Mouse (Mus musculus) midbrain, embryonic 14.5 days (tissue): ENCODE measurements around the gene Sh3pxd2a. TPM values are rescaled to one million over a fixed set of nuclear protein-coding genes. Genes with fewer than 3 reads are reported as not detected.

Experiments used
- ATAC-seq: fragments of 200-750 bp; cut with Nextera tagmentation; 2 replicates; pipeline ENCODE4 v1.8.0; 2017; ENCODE audit warnings: moderate number of reproducible peaks, moderate library complexity; ENCODE audit not compliant: low FRiP score, low TSS enrichment
- DNase-seq: peaks from one replicate; pipeline ENCODE4 v3.0.0-alpha.2; 2015
- H3K27ac ChIP-seq: fragments of 300-500 bp; sonication (generic); replicated peaks from 2 replicates; pipeline ENCODE4 v1.5.1; 2014; ENCODE audit warnings: mild to moderate bottlenecking, low read depth, low read length, moderate library complexity
- H3K27me3 ChIP-seq: fragments of 300-500 bp; sonication (generic); 2 replicates; pipeline ENCODE4 v1.6.1; 2014; ENCODE audit warnings: low read length, control low read depth, mixed read lengths; ENCODE audit not compliant: control insufficient read depth, insufficient read depth
- H3K36me3 ChIP-seq: fragments of 300-500 bp; sonication (generic); 2 replicates; pipeline ENCODE4 v1.6.1; 2014; ENCODE audit warnings: low read length, control low read depth; ENCODE audit not compliant: control insufficient read depth, insufficient read depth
- H3K4me1 ChIP-seq: fragments of 300-500 bp; sonication (generic); 2 replicates; pipeline ENCODE4 v1.6.1; 2014; ENCODE audit warnings: mild to moderate bottlenecking, antibody characterized with exemption, low read length, control low read depth; ENCODE audit not compliant: control insufficient read depth, insufficient read depth
- H3K4me2 ChIP-seq: fragments of 300-500 bp; sonication (generic); 2 replicates; pipeline ENCODE4 v1.6.1; 2014; ENCODE audit warnings: mild to moderate bottlenecking, low read length, moderate library complexity
- H3K4me3 ChIP-seq: fragments of 300-500 bp; sonication (generic); replicated peaks from 2 replicates; pipeline ENCODE4 v1.5.1; 2014; ENCODE audit warnings: low read depth, low read length
- H3K9ac ChIP-seq: fragments of 300-500 bp; sonication (generic); replicated peaks from 2 replicates; pipeline ENCODE4 v1.6.1; 2014; ENCODE audit warnings: mild to moderate bottlenecking, low read length, moderate library complexity
- H3K9me3 ChIP-seq: fragments of 300-500 bp; sonication (generic); 2 replicates; pipeline ENCODE4 v1.6.1; 2016; ENCODE audit warnings: low read length, control low read depth, mixed read lengths; ENCODE audit not compliant: control insufficient read depth
- WGBS: fragments of 180-500 bp; shearing (Covaris S2); extraction: QIAGEN DNeasy Blood & Tissue Kit; methylation state at CpG from one replicate; pipeline ENCODE4 v1.1.7; 2014; 5-methylcytosine and 5-hydroxymethylcytosine counted together
- microRNA-seq: library from miRNA; unstranded; fragments of <30 nt; microRNA quantifications from one replicate; pipeline ENCODE4, GENCODE M21; 2016
- polyA plus RNA-seq: library from polyadenylated mRNA; unstranded; fragments of >200 nt; fragmentation: Nextera tagmentation; extraction: Ambion mirVana; gene quantifications from 2 replicates; pipeline ENCODE4 v1.2.1, GENCODE M21; 2014

Gene Sh3pxd2a
- polyA plus RNA-seq, 1 experiment from 2014 or later: 2.4 TPM

DNA sequence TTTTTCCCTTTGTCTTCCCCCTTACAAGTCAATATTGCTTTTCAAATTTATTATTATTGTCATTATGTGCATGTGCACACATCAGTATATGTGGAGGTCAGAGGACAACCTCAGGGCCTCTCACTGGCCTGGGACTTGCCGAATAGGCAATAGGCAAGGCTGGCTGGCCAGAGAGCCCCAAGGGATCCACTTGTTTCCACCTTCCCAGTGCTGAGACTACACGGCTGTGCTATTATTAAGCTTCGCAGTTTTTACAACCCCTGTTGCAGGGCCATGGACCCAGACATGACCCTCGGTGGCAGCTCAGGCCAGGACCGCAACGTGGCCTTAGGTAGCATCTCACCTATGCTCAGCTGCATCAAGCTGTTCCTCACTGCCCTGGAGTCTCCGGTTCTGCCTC lies 251.8 kb downstream of the Sh3pxd2a start:
- H3K27ac ChIP-seq: peak overlapping the region; percentile 10
- H3K36me3 ChIP-seq: no peaks in the 10 kb centered on the region
- DNase-seq (no peak), ATAC-seq (no peak)
- H3K27me3 ChIP-seq: no peaks in the 10 kb centered on the region
- WGBS: 79% methylated on average over 7 of the region's 7 CpGs
- no peak overlapping the region for H3K9ac ChIP-seq
- no peak overlapping the region for H3K4me3 ChIP-seq
- no peak overlapping the region for H3K4me2 ChIP-seq
- H3K4me1 ChIP-seq: peaks cover 9% of the 10 kb centered on the region
- no peaks in the 10 kb centered on the region for H3K9me3 ChIP-seq

GRCm38 (mm10) chr19:47211609-47212312 lies 252.4 kb downstream of the Sh3pxd2a start:
- no peak overlapping the region for H3K4me2 ChIP-seq
- H3K27ac ChIP-seq: peak overlapping the region; percentile 10
- peak; percentile 59 for DNase-seq
- WGBS: 45% methylated on average over 10 of the region's 10 CpGs
- H3K4me3 ChIP-seq: no peak overlapping the region
- no peaks in the 10 kb centered on the region for H3K36me3 ChIP-seq
- peak; percentile 43; the same call in 1 of the 2 replicates for ATAC-seq
- H3K27me3 ChIP-seq: no peaks in the 10 kb centered on the region
- no peaks in the 10 kb centered on the region for H3K9me3 ChIP-seq
- peaks cover 9% of the 10 kb centered on the region for H3K4me1 ChIP-seq
- no peak overlapping the region for H3K9ac ChIP-seq

- WGBS: 82% methylated on average over 4 of the region's 4 CpGs
- H3K27ac ChIP-seq: no peak overlapping the region
- no peak for ATAC-seq
These were observed 253.8 kb downstream of the Sh3pxd2a start for GRCm38 (mm10) chr19:47210432-47210831.

More at GRCm38 (mm10) chr19:47210432-47210831, 253.8 kb downstream of the Sh3pxd2a start:
- Histone ChIP-seq H3K27me3 (no peaks in the 10 kb centered on the region), H3K36me3 (no peaks in the 10 kb centered on the region), H3K4me1 (peaks cover 9% of the 10 kb centered on the region), H3K9ac (no peak overlapping the region), H3K4me2 (no peak overlapping the region), H3K9me3 (no peaks in the 10 kb centered on the region), H3K4me3 (no peak overlapping the region)
- DNase-seq: no peak

Small RNA genes lying within 50 kb of the gene (microRNA-seq; reads per million reads assigned to microRNA genes)
- gene Mir6995: not detected

Other genes with a start within 250 kb of the Sh3pxd2a start
- gene Stn1, start 73.1 kb upstream of the Sh3pxd2a start, polyA plus RNA-seq: 25.0 and 30.4 TPM in 2 replicates
- gene Slk, start 115.3 kb upstream of the Sh3pxd2a start, polyA plus RNA-seq: 8.9 and 9.4 TPM in 2 replicates
- 0.09 and 0.29 TPM in 2 replicates for gene Col17a1, start 227.7 kb upstream of the Sh3pxd2a start, polyA plus RNA-seq